Comparison of ENCODE assay signal across 26 mouse cellular contexts in genomic region chr2:150874508-150874907, GRCm38 (mm10). TPM values are rescaled to one million over a fixed set of nuclear protein-coding genes. Genes with fewer than 3 reads are reported as not detected.
DNase-seq lines count a peak whose midpoint lies in the region; ATAC-seq lines count a peak whose summit lies in the region.
"Had no signal": no experiment of that assay in that cellular context is flagged by ENCODE, and none has a peak within 500 bp of the region (broad histone marks: within the 10 kb centered on the region; RNA-seq: fewer than 3 reads in every experiment).

No protein-coding gene starts in this region.

- no peak overlapping the region for H3K9ac ChIP-seq in embryonic facial prominence, embryonic 14.5 days (ENCODE audit: low read depth, low read length)
- H3K9ac ChIP-seq: heart, embryonic 12.5 days; limb, embryonic 15.5 days; liver, embryonic 14.5 days; lung, embryonic 15.5 days; midbrain, embryonic 12.5 days had no signal

- 79% methylated on average over 1 of the region's 1 CpGs for WGBS in embryonic facial prominence, embryonic 14.5 days
- 87% methylated on average over 1 of the region's 1 CpGs for WGBS in embryonic facial prominence, embryonic 10.5 days
- WGBS in limb, embryonic 10.5 days: 84% methylated on average over 1 of the region's 1 CpGs

- H3K9me3 ChIP-seq in embryonic facial prominence, embryonic 14.5 days (ENCODE audit: control insufficient read depth, low read length): no peaks in the 10 kb centered on the region
- H3K9me3 ChIP-seq in embryonic facial prominence, embryonic 10.5 days: no peaks in the 10 kb centered on the region
- H3K9me3 ChIP-seq in limb, embryonic 10.5 days (replicated peaks): no peaks in the 10 kb centered on the region
- H3K9me3 ChIP-seq: heart, embryonic 12.5 days; limb, embryonic 15.5 days; lung, embryonic 15.5 days; midbrain, embryonic 12.5 days had no signal

- no peaks in the 10 kb centered on the region for H3K4me1 ChIP-seq in embryonic facial prominence, embryonic 14.5 days (ENCODE audit: control insufficient read depth, insufficient read depth, low read length)
- H3K4me1 ChIP-seq in embryonic facial prominence, embryonic 10.5 days: no peaks in the 10 kb centered on the region
- no peaks in the 10 kb centered on the region for H3K4me1 ChIP-seq in limb, embryonic 10.5 days
- H3K4me1 ChIP-seq: limb, embryonic 15.5 days; lung, embryonic 15.5 days; midbrain, embryonic 12.5 days had no signal

- ATAC-seq in embryonic facial prominence, embryonic 14.5 days (ENCODE audit: low read depth): no peak
- peak; percentile 84 for ATAC-seq in monocyte, adult 5-6 weeks (replicated peaks; ENCODE audit: insufficient number of reproducible peaks, low FRiP score, low TSS enrichment, poor library complexity, severe bottlenecking)
- ATAC-seq: forebrain, embryonic 16.5 days had no signal

- H3K27ac ChIP-seq in embryonic facial prominence, embryonic 14.5 days (replicated peaks; ENCODE audit: low read depth, low read length): no peak overlapping the region
- no peak overlapping the region for H3K27ac ChIP-seq in embryonic facial prominence, embryonic 10.5 days (replicated peaks)
- H3K27ac ChIP-seq in limb, embryonic 10.5 days: no peak overlapping the region
- H3K27ac ChIP-seq: kidney, postnatal 0 days; left cerebral cortex, adult 2 months; limb, embryonic 15.5 days; liver, embryonic 14.5 days; lung, embryonic 15.5 days; midbrain, embryonic 12.5 days had no signal

- DNase-seq in embryonic facial prominence, embryonic 14.5 days (ENCODE audit: low spot score): peak; percentile 20
- no peak for DNase-seq in embryonic facial prominence, embryonic 10.5 days (ENCODE audit: low spot score)
- DNase-seq in A20 (ENCODE audit: low read depth, low spot score) (peak; percentile 44), MN1 (ENCODE audit: low spot score) (no peak)
- peak; percentile 70 for DNase-seq in brain, adult 2 months (ENCODE audit: low read depth, low spot score)
- DNase-seq in limb, embryonic 10.5 days (ENCODE audit: low spot score): no peak
- DNase-seq in layer of hippocampus, postnatal 14 days (ENCODE audit: low spot score in 2 of 2): no peak
- DNase-seq: adrenal gland, postnatal 25 days; B cell, adult 2 months; cerebellum, adult 11-12 months; heart, postnatal 10 days; kidney, adult 2 months; layer of hippocampus, adult 9-11 months; lung, postnatal 4 days; right cerebral cortex, postnatal 14 days; spleen, adult 18-20 months; thymus, postnatal 14 days had no signal

- no peak overlapping the region for H3K4me3 ChIP-seq in embryonic facial prominence, embryonic 14.5 days (ENCODE audit: low read depth, low read length)
- no peak overlapping the region for H3K4me3 ChIP-seq in embryonic facial prominence, embryonic 10.5 days
- no peak overlapping the region for H3K4me3 ChIP-seq in limb, embryonic 10.5 days
- H3K4me3 ChIP-seq: heart, embryonic 12.5 days; left cerebral cortex, adult 2 months; limb, embryonic 15.5 days; lung, embryonic 15.5 days; midbrain, embryonic 12.5 days had no signal

- no peaks in the 10 kb centered on the region for H3K27me3 ChIP-seq in embryonic facial prominence, embryonic 14.5 days (replicated peaks; ENCODE audit: control insufficient read depth, insufficient read depth, low read length)
- H3K27me3 ChIP-seq in embryonic facial prominence, embryonic 10.5 days (replicated peaks; ENCODE audit: low read depth, poor library complexity, severe bottlenecking): no peaks in the 10 kb centered on the region
- H3K27me3 ChIP-seq in limb, embryonic 10.5 days (ENCODE audit: low read depth, poor library complexity, severe bottlenecking): no peaks in the 10 kb centered on the region
- H3K27me3 ChIP-seq: heart, embryonic 12.5 days; limb, embryonic 15.5 days; lung, embryonic 15.5 days; midbrain, embryonic 12.5 days had no signal

- no peak overlapping the region for H3K4me2 ChIP-seq in embryonic facial prominence, embryonic 14.5 days (ENCODE audit: low read depth, low read length)
- H3K4me2 ChIP-seq: heart, embryonic 12.5 days; limb, embryonic 15.5 days; lung, embryonic 15.5 days; midbrain, embryonic 12.5 days had no signal

- H3K36me3 ChIP-seq in embryonic facial prominence, embryonic 14.5 days (ENCODE audit: control insufficient read depth, insufficient read depth, low read length): no peaks in the 10 kb centered on the region
- H3K36me3 ChIP-seq in embryonic facial prominence, embryonic 10.5 days (replicated peaks): peaks cover 7% of the 10 kb centered on the region
- 0 out of 2 replicates have a peak, but pooled peaks cover 7% of the 10 kb centered on the region for H3K36me3 ChIP-seq in limb, embryonic 10.5 days
- H3K36me3 ChIP-seq: heart, embryonic 12.5 days; limb, embryonic 15.5 days; lung, embryonic 15.5 days; midbrain, embryonic 12.5 days had no signal

RNA-seq across cellular contexts. Expression of gene Abhd12, which starts 30.0 kb away (rescaled TPM):
- 65.9 and 72.5 TPM in 2 replicates for polyA plus RNA-seq in embryonic facial prominence, embryonic 14.5 days (2014; fragmentation: Nextera tagmentation; extraction: Ambion mirVana)
- 46.0 and 51.3 TPM in 2 replicates for polyA plus RNA-seq in embryonic facial prominence, embryonic 10.5 days (2016; fragmentation: Nextera tagmentation; extraction: Ambion mirVana)
- 237 to 505 TPM (median 368 TPM) in 3 replicates for total RNA-seq in monocyte, adult 5-6 weeks (2017)
- 46.9 and 53.0 TPM in 2 replicates for polyA plus RNA-seq in limb, embryonic 10.5 days (2016; fragmentation: Nextera tagmentation; extraction: Ambion mirVana)
- total RNA-seq in layer of hippocampus, postnatal 14 days (2021): 100 to 1,000 TPM; 239 to 243 TPM

RNA-seq across cellular contexts. Expression of gene Gins1, which starts 30.7 kb away (rescaled TPM):
- polyA plus RNA-seq in embryonic facial prominence, embryonic 14.5 days (2014; fragmentation: Nextera tagmentation; extraction: Ambion mirVana): 30.0 and 34.7 TPM in 2 replicates
- polyA plus RNA-seq in embryonic facial prominence, embryonic 10.5 days (2016; fragmentation: Nextera tagmentation; extraction: Ambion mirVana): 74.1 and 76.0 TPM in 2 replicates
- 10.4 to 13.1 TPM (median 13.0 TPM) in 3 replicates for total RNA-seq in monocyte, adult 5-6 weeks (2017)
- 77.0 and 77.9 TPM in 2 replicates for polyA plus RNA-seq in limb, embryonic 10.5 days (2016; fragmentation: Nextera tagmentation; extraction: Ambion mirVana)
- 1 to 10 TPM; 1.9 to 4.7 TPM for total RNA-seq in layer of hippocampus, postnatal 14 days (2021)

Comparison
In these comparisons a context has a peak if more than half of its experiments do, and no peak if none do; other contexts are left out.
1. DNase-seq: peak in embryonic facial prominence, embryonic 14.5 days (single experiment), A20 (single experiment) and brain, adult 2 months (single experiment); none in embryonic facial prominence, embryonic 10.5 days (single experiment), limb, embryonic 10.5 days (single experiment), layer of hippocampus, postnatal 14 days (0 of 2) and MN1 (single experiment).